Mouse (Mus musculus) erythroblast, adult 5-6 weeks (primary cell): Measurements from ENCODE around the gene Nrtn. TPM values are rescaled to one million over a fixed set of nuclear protein-coding genes. Genes with fewer than 3 reads are reported as not detected.

Source experiments
- ATAC-seq: replicated peaks from 2 replicates; pipeline ENCODE4 v1.8.0; 2016; ENCODE audit warnings: moderate number of reproducible peaks, mild to moderate bottlenecking, moderate TSS enrichment, inconsistent platforms; ENCODE audit not compliant: poor library complexity, low FRiP score, severe bottlenecking
- total RNA-seq, 2 experiments: library from RNA; stranded (forward) in 1 of 2; stranded (reverse) in 1 of 2; fragments of 150-400 nt in 1 of 2; fragments of 200-764, 138-1000 nt in 1 of 2; gene quantifications; 2 replicates each; pipeline versions ENCODE4 v1.2.3 to v1.2.4; 2015 to 2017; ENCODE audit warnings: low replicate concordance in 2 of 2

The Nrtn gene
- total RNA-seq (2015; ENCODE audit: low replicate concordance) (not detected in 2 replicates), total RNA-seq (2017; ENCODE audit: low replicate concordance) (0.51 TPM in 1 of 2 replicates, not detected in the other)

GRCm38 (mm10) chr17:56757416-56758123 is at the start of gene Nrtn:
Nrtn (minus strand) TSS chr17:56757530.
- peak; percentile 69 for ATAC-seq

- no peak for ATAC-seq
Observed at GRCm38 (mm10) chr17:56805784-56806183, 48.5 kb upstream of the Nrtn start.

- ATAC-seq, result no peak
Observed at GRCm38 (mm10) chr17:56804952-56805351, 47.6 kb upstream of the Nrtn start.

- no peak for ATAC-seq
Observed at GRCm38 (mm10) chr17:56802065-56802464, 44.7 kb upstream of the Nrtn start.

GRCm38 (mm10) chr17:56799276-56799675 is 41.9 kb upstream of the Nrtn start:
- no peak for ATAC-seq

- peak; percentile 89 for ATAC-seq
Observed at GRCm38 (mm10) chr17:56793614-56794319, 36.4 kb upstream of the Nrtn start.

GRCm38 (mm10) chr17:56792588-56792987 is 35.3 kb upstream of the Nrtn start:
- ATAC-seq, result no peak

- no peak for ATAC-seq
Observed at GRCm38 (mm10) chr17:56789286-56789685, 32.0 kb upstream of the Nrtn start.

GRCm38 (mm10) chr17:56788886-56789285 is 31.6 kb upstream of the Nrtn start:
- peak; percentile 55 for ATAC-seq

- ATAC-seq, result no peak
Observed at GRCm38 (mm10) chr17:56780291-56780978, 23.1 kb upstream of the Nrtn start.

GRCm38 (mm10) chr17:56778779-56779362 is 21.5 kb upstream of the Nrtn start:
- ATAC-seq, result no peak

- 0 out of 2 replicates have a peak, but pooled peaks have one; percentile 10 for ATAC-seq
Observed at GRCm38 (mm10) chr17:56777568-56777967, 20.2 kb upstream of the Nrtn start.

- no peak for ATAC-seq
Observed at GRCm38 (mm10) chr17:56769950-56770349, 12.6 kb upstream of the Nrtn start, which contains the start of gene Prr22. Prr22 (plus strand) TSS chr17:56770250.

- no peak for ATAC-seq
Observed at GRCm38 (mm10) chr17:56768941-56769340, 11.6 kb upstream of the Nrtn start.

GRCm38 (mm10) chr17:56767531-56768135 is 10.3 kb upstream of the Nrtn start:
- no peak for ATAC-seq

- no peak for ATAC-seq
Observed at GRCm38 (mm10) chr17:56766631-56767405, 9.5 kb upstream of the Nrtn start.

- ATAC-seq, result no peak
Observed at GRCm38 (mm10) chr17:56765431-56765830, 8.1 kb upstream of the Nrtn start.

GRCm38 (mm10) chr17:56764474-56765354 is 7.4 kb upstream of the Nrtn start, which contains the start of gene Dus3l:
Dus3l (plus strand) TSS chr17:56764757.
- ATAC-seq, result peak; percentile 80
